Mouse (Mus musculus): Measurements from ENCODE around the gene Sf1. TPM values are rescaled to one million over a fixed set of nuclear protein-coding genes. Genes with fewer than 3 reads are reported as not detected.

The Sf1 gene
- total and polyA plus RNA-seq, 2 experiments from 2014 or later, result 38.3 to 41.8 TPM

DNA sequence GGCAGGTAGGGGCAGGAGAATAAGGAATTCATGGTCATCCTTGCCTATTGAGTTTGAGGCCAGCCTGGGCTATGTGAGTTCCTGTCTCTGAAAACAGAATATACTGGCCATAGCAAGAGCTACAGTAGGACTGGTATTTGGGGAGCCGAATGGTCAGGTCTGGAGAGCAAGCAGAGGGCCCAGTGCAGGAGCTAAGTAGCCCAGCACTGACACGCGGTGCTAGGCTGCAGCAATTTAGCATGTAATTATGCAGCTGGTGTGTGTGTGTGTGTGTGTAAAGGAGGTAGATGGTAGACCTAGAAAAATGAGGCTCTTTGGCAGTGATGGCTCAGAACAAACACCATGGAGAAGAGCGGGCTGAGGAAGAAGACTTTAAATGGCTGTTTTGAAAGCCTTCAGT is 15.9 kb upstream of the Sf1 start:
- ATAC-seq (ENCODE audit: insufficient read depth, low read depth), result no peak
- peaks cover 34% of the 10 kb centered on the region for H3K36me3 ChIP-seq (replicated peaks; ENCODE audit: control insufficient read depth, insufficient read depth, low read length)
- no peak overlapping the region for H3K27ac ChIP-seq (ENCODE audit: low read depth)
- H3K27me3 ChIP-seq (ENCODE audit: control insufficient read depth, insufficient read depth, low read length), result no peaks in the 10 kb centered on the region
- H3K9ac ChIP-seq (replicated peaks; ENCODE audit: low read depth, low read length), result no peak overlapping the region
- no peak overlapping the region for H3K4me3 ChIP-seq (ENCODE audit: low read depth, low read length)
- DNase-seq (ENCODE audit: low spot score), result no peak
- H3K9me3 ChIP-seq (replicated peaks; ENCODE audit: control insufficient read depth, low read length), result no peaks in the 10 kb centered on the region
- TF ChIP-seq CTCF (IDR thresholded peaks at IDR 0.05; ENCODE audit: low read depth) (no peak), EP300 (IDR thresholded peaks at IDR 0.05; ENCODE audit: low read depth) (no peak)
- no peak overlapping the region for H3K4me2 ChIP-seq (ENCODE audit: low read depth, low read length)
- H3K4me1 ChIP-seq (ENCODE audit: control insufficient read depth, insufficient read depth), result no peaks in the 10 kb centered on the region
- WGBS, result 88% methylated on average over 4 of the region's 4 CpGs

DNA sequence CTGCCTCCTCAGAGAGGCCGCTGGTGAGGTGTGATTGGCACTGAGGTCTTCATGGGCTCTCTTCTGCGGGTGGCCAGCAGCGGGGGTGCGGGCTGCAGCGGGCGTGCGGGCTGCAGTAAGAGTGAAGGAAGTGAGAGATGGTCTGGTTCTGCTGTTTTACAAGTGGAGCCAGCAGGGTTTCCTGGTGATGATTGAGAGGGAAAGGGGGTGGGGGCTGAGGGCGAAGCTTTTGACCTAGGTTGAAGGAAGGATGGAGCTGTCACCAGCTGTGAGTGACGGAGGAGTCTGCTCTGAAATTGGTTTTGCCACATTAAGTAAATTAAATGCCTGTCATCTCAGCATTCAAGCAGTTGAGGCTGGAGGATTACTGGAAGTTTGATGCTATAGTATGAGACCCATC is 14.8 kb upstream of the Sf1 start:
- WGBS, result 37% methylated on average over 9 of the region's 9 CpGs
- no peak for TF ChIP-seq EP300 (IDR thresholded peaks at IDR 0.05; ENCODE audit: low read depth)
- TF ChIP-seq CTCF (IDR thresholded peaks at IDR 0.05; ENCODE audit: low read depth), result no peak
- Histone ChIP-seq H3K36me3 (replicated peaks; ENCODE audit: control insufficient read depth, insufficient read depth, low read length) (peaks cover 36% of the 10 kb centered on the region), H3K4me3 (ENCODE audit: low read depth, low read length) (no peak overlapping the region), H3K27me3 (ENCODE audit: control insufficient read depth, insufficient read depth, low read length) (no peaks in the 10 kb centered on the region), H3K4me2 (ENCODE audit: low read depth, low read length) (no peak overlapping the region), H3K27ac (ENCODE audit: low read depth) (peak overlapping the region; percentile 32; the same call in 1 of the 2 replicates), H3K9me3 (replicated peaks; ENCODE audit: control insufficient read depth, low read length) (no peaks in the 10 kb centered on the region), H3K9ac (replicated peaks; ENCODE audit: low read depth, low read length) (no peak overlapping the region), H3K4me1 (ENCODE audit: control insufficient read depth, insufficient read depth) (no peaks in the 10 kb centered on the region)
- ATAC-seq (ENCODE audit: insufficient read depth, low read depth) (no peak), DNase-seq (ENCODE audit: low spot score) (no peak)

DNA sequence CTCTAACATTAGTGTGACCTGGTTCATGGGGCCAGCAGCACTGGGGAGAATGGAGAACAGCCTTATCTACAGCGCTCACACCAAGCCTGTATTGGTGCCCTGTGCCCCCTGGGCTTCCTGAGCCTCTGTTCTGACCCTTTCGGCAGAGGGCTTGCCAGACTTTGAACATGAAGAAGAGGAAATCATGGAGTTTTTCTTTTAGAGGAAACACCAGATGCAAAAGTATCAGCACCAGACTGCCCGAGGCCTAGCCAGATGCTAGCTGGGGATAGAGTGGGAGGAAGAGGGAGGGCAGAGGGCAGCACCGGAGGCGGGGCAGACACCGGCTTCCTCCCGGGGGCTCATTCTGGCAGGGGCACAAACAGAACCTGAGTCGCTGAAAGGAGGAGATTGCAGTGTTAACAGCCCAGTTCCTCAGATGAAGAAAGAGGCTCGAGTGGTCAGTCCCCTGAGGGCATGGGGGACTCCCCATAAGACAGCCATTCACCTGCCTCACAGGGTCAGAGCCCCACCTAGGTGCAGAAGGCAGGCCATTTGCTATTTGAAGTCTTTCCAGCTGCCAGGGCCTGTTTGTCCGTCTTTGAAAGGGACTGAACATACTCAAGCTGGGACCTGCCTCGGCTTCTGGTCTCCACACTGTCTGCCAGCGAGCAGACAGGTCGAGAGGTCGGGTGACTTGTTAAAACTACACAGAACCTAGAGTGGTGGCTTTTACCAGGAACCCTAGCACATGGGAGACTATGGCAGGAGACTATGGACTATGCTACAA is 14.1 kb upstream of the Sf1 start:
- Histone ChIP-seq H3K4me1 (ENCODE audit: control insufficient read depth, insufficient read depth) (no peaks in the 10 kb centered on the region), H3K9me3 (replicated peaks; ENCODE audit: control insufficient read depth, low read length) (no peaks in the 10 kb centered on the region), H3K4me3 (ENCODE audit: low read depth, low read length) (no peak overlapping the region), H3K9ac (replicated peaks; ENCODE audit: low read depth, low read length) (no peak overlapping the region), H3K4me2 (ENCODE audit: low read depth, low read length) (no peak overlapping the region), H3K27me3 (ENCODE audit: control insufficient read depth, insufficient read depth, low read length) (no peaks in the 10 kb centered on the region), H3K36me3 (replicated peaks; ENCODE audit: control insufficient read depth, insufficient read depth, low read length) (peaks cover 31% of the 10 kb centered on the region), H3K27ac (ENCODE audit: low read depth) (peak overlapping the region; percentile 32; the same call in 1 of the 2 replicates)
- DNase-seq (ENCODE audit: low spot score) (peak; percentile 31), ATAC-seq (ENCODE audit: insufficient read depth, low read depth) (peak; percentile 32; the same call in 1 of the 2 replicates)
- WGBS, result 46% methylated on average over 14 of the region's 14 CpGs
- TF ChIP-seq EP300 (IDR thresholded peaks at IDR 0.05; ENCODE audit: low read depth) (no peak), CTCF (IDR thresholded peaks at IDR 0.05; ENCODE audit: low read depth) (no peak)

DNA sequence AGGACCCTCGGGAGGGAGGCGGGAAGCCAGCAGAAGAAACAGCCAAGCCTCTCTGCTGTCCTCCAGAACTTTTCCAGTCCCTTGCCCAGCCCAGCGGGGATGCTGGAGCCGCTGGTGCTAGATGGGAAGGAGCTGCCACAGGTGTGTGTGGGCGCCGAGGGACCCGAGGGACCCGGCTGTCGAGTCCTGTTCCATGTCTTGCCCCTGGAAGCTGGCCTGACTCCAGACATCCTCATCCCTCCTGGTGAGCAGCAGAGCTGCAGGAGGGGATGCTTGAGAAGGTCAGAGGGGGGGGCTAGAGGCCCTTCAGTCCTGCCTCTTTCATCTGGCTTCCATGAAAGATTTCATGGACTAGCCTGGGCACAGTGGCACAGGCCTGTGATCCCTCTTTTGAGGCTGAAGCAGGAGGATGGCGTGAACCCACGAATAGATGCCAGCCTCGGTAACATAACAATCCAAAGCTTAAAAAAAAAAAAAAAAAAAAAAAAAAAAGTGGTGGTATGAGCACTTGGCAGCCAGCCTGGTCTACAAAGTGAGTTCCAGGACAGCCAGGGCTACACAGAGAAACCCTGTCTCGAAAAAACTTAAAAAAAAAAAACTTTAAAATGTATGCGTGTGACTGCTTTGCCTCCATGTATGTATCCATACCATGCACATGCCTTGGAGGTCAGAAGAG is 11.9 kb upstream of the Sf1 start:
- DNase-seq (ENCODE audit: low spot score) (no peak), ATAC-seq (ENCODE audit: insufficient read depth, low read depth) (no peak)
- no peaks in the 10 kb centered on the region for H3K27me3 ChIP-seq (ENCODE audit: control insufficient read depth, insufficient read depth, low read length)
- H3K4me3 ChIP-seq (ENCODE audit: low read depth, low read length), result no peak overlapping the region
- no peaks in the 10 kb centered on the region for H3K9me3 ChIP-seq (replicated peaks; ENCODE audit: control insufficient read depth, low read length)
- TF ChIP-seq CTCF (IDR thresholded peaks at IDR 0.05; ENCODE audit: low read depth), result no peak
- TF ChIP-seq EP300 (IDR thresholded peaks at IDR 0.05; ENCODE audit: low read depth), result no peak
- no peaks in the 10 kb centered on the region for H3K4me1 ChIP-seq (ENCODE audit: control insufficient read depth, insufficient read depth)
- no peak overlapping the region for H3K9ac ChIP-seq (replicated peaks; ENCODE audit: low read depth, low read length)
- H3K4me2 ChIP-seq (ENCODE audit: low read depth, low read length), result no peak overlapping the region
- 50% methylated on average over 14 of the region's 14 CpGs for WGBS
- H3K27ac ChIP-seq (ENCODE audit: low read depth), result no peak overlapping the region
- peaks cover 13% of the 10 kb centered on the region; the same call in 1 of the 2 replicates for H3K36me3 ChIP-seq (replicated peaks; ENCODE audit: control insufficient read depth, insufficient read depth, low read length)

DNA sequence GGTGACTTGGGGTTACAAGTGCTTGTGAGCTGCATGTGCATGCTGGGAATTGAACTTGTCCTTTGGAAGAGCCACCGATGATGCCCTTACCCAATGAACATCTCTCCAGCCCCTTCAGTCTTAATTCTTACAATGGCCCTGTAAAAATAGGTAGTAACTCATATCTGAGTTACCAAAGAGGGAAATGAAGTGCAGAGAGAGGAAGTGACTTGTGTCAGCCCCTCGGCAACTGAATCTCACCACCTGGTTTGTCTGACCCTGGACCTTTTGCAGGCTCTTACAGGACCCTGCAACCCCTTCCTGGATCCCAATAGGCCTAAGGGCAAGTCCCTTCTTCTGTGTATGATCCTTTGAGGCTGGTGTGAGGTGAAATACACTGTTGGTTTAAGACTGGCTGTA is 11.4 kb upstream of the Sf1 start:
- no peaks in the 10 kb centered on the region for H3K27me3 ChIP-seq (ENCODE audit: control insufficient read depth, insufficient read depth, low read length)
- H3K36me3 ChIP-seq (replicated peaks; ENCODE audit: control insufficient read depth, insufficient read depth, low read length), result peaks cover 9% of the 10 kb centered on the region; the same call in 1 of the 2 replicates
- WGBS, result 85% methylated on average over 2 of the region's 2 CpGs
- H3K4me2 ChIP-seq (ENCODE audit: low read depth, low read length), result no peak overlapping the region
- DNase-seq (ENCODE audit: low spot score) (no peak), ATAC-seq (ENCODE audit: insufficient read depth, low read depth) (no peak)
- H3K4me1 ChIP-seq (ENCODE audit: control insufficient read depth, insufficient read depth), result no peaks in the 10 kb centered on the region
- H3K9ac ChIP-seq (replicated peaks; ENCODE audit: low read depth, low read length), result no peak overlapping the region
- H3K4me3 ChIP-seq (ENCODE audit: low read depth, low read length), result no peak overlapping the region
- TF ChIP-seq CTCF (IDR thresholded peaks at IDR 0.05; ENCODE audit: low read depth) (no peak), EP300 (IDR thresholded peaks at IDR 0.05; ENCODE audit: low read depth) (no peak)
- no peak overlapping the region for H3K27ac ChIP-seq (ENCODE audit: low read depth)
- H3K9me3 ChIP-seq (replicated peaks; ENCODE audit: control insufficient read depth, low read length), result no peaks in the 10 kb centered on the region

Data from heart, postnatal 0 days (tissue).